Mouse (Mus musculus) stomach, embryonic 16.5 days (tissue): ENCODE measurements around the gene Atp1a1. TPM values are rescaled to one million over a fixed set of nuclear protein-coding genes. Genes with fewer than 3 reads are reported as not detected.

ENCODE experiments used
- ATAC-seq: fragments of 200-750 bp; cut with Nextera tagmentation; 2 replicates; pipeline ENCODE4 v1.8.0; 2017; ENCODE audit warnings: moderate number of reproducible peaks, moderate TSS enrichment; ENCODE audit not compliant: insufficient read depth, low FRiP score
- H3K27ac ChIP-seq: fragments of 300-500 bp; sonication (generic); 2 replicates; pipeline ENCODE4 v1.5.1; 2014; ENCODE audit warnings: low read length
- H3K27me3 ChIP-seq: fragments of 300-500 bp; sonication (generic); 2 replicates; pipeline ENCODE4 v1.6.1; 2014; ENCODE audit warnings: low read length, control low read depth, mixed read lengths; ENCODE audit not compliant: control insufficient read depth, insufficient read depth
- H3K36me3 ChIP-seq: fragments of 300-500 bp; sonication (generic); 2 replicates; pipeline ENCODE4 v1.6.1; 2014; ENCODE audit warnings: low read length; ENCODE audit not compliant: control insufficient read depth, insufficient read depth
- H3K4me1 ChIP-seq: fragments of 300-500 bp; sonication (generic); 2 replicates; pipeline ENCODE4 v1.6.1; 2014; ENCODE audit warnings: low read length, control low read depth, mixed read lengths; ENCODE audit not compliant: control insufficient read depth, insufficient read depth
- H3K4me2 ChIP-seq: fragments of 300-500 bp; sonication (generic); 2 replicates; pipeline ENCODE4 v1.6.1; 2014; ENCODE audit warnings: low read depth, low read length, mixed read lengths
- H3K4me3 ChIP-seq: fragments of 300-500 bp; sonication (generic); replicated peaks from 2 replicates; pipeline ENCODE4 v1.5.1; 2014; ENCODE audit warnings: mild to moderate bottlenecking, low read length
- H3K9ac ChIP-seq: fragments of 300-500 bp; sonication (generic); 2 replicates; pipeline ENCODE4 v1.6.1; 2014; ENCODE audit warnings: low read length
- H3K9me3 ChIP-seq: fragments of 300-500 bp; sonication (generic); replicated peaks from 2 replicates; pipeline ENCODE4 v1.6.1; 2016; ENCODE audit warnings: low read length, control low read depth; ENCODE audit not compliant: control insufficient read depth
- WGBS: fragments of 180-500 bp; shearing (Covaris S2); extraction: QIAGEN DNeasy Blood & Tissue Kit; methylation state at CpG from one replicate; pipeline ENCODE4 v1.1.7; 2014; 5-methylcytosine and 5-hydroxymethylcytosine counted together
- polyA plus RNA-seq: library from polyadenylated mRNA; unstranded; fragments of >200 nt; fragmentation: Nextera tagmentation; extraction: Ambion mirVana; gene quantifications from 2 replicates; pipeline ENCODE4 v1.2.1, GENCODE M21; 2015

The Atp1a1 gene
- polyA plus RNA-seq, 1 experiment from 2014 or later, result 158 TPM

DNA sequence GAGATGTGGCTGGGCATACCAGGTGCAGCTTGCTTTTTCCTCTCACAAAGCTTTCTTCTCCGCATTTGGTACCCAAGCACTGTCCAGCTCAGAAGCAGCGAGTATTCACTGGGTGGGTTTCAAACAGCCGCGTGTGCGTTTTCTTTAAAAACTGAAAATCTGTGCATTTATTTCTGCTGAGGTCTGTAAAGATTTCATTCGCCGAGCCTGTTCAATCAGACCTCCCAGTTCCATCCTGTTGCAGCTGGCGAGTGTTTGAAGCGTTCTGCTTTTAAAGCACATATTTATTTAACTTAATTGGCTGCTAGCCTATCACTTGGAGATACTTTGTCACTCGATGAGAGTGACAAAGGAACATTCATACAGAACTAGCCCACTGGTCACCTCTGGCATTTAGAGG is 73.6 kb downstream of the Atp1a1 start:
- ATAC-seq, result no peak
- no peaks in the 10 kb centered on the region for H3K9me3 ChIP-seq
- no peaks in the 10 kb centered on the region for H3K36me3 ChIP-seq
- no peak overlapping the region for H3K9ac ChIP-seq
- H3K4me1 ChIP-seq, result peaks cover 20% of the 10 kb centered on the region
- no peak overlapping the region for H3K27ac ChIP-seq
- H3K4me2 ChIP-seq, result no peak overlapping the region
- no peaks in the 10 kb centered on the region for H3K27me3 ChIP-seq
- WGBS, result 42% methylated on average over 10 of the region's 10 CpGs
- no peak overlapping the region for H3K4me3 ChIP-seq

DNA sequence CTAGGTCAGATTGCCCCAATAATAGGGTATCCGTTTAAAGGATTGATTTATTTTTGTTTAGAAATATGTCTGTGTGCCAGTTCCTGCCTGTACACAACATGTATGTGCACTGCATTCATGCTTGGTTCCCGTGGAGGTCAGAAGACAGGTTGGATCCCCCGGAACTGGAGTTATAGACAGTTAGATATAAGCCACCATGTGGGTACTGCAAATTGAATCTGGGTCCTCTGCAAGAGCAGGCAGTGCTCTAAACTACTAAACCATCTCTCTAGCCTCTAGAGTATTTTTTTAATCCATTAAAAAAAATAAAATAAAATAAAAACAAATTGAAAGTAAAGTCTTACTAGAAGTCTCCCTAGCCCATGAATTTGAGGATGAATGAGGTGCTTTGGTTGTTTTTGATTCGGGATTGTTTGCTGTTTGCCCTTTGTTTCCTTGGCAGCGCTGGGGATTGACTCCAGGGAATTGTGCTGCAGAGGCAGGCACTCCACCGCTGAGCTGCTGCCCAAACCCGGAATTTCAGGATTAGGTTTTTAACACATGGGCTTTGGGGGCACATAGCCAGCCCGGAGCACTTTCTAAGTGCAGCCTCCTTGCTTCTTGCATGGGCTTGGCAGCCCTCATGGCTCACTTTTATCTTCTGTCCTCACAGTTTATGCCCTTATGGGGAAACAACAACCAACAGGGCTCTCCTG is 75.4 kb downstream of the Atp1a1 start:
- WGBS, result 40% methylated on average over 8 of the region's 8 CpGs
- H3K9me3 ChIP-seq, result no peaks in the 10 kb centered on the region
- no peak overlapping the region for H3K4me3 ChIP-seq
- H3K4me1 ChIP-seq, result peaks cover 20% of the 10 kb centered on the region
- no peak overlapping the region for H3K9ac ChIP-seq
- no peak for ATAC-seq
- no peaks in the 10 kb centered on the region for H3K27me3 ChIP-seq
- H3K27ac ChIP-seq, result no peak overlapping the region
- H3K4me2 ChIP-seq, result no peak overlapping the region
- H3K36me3 ChIP-seq, result no peaks in the 10 kb centered on the region

DNA sequence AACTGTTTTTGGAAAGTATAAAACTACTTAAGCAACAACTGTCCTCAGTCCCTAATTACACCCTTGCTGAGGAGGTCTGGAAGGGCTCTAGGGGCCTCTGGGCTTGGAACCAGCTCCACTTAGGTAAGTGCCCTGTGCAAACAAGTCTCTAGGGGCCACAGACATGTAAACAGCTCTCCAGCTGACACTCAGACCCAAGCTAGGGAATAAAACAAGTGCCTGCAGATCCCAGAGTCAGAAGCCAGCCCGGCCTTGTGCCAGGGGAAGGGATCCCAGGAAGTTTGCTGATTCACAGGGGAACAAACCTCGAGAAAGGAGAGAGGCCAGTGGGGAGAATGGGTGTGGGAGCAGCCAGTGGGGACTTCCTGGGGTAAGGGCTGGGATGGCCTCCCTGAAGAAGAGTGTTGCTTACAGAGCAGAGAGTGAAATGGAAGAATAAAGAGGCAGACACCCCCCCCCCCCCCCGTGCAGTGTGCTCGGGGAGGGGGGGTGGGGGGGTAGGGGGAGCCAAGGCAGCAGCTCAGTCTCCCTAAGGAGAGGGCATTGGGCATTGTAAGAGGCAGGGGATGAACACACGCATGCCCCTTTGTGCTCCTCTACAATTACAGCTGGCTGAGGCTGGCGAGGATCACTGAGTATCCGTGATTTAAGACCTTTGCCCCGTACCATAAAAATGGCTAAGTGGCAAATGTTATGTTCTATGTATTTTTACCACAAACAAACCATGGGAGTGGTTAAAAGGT is 76.2 kb downstream of the Atp1a1 start:
- Histone ChIP-seq H3K4me1 (peaks cover 20% of the 10 kb centered on the region), H3K9ac (peak overlapping the region; percentile 6; the same call in 1 of the 2 replicates), H3K4me3 (no peak overlapping the region), H3K27ac (peak overlapping the region; percentile 73), H3K27me3 (no peaks in the 10 kb centered on the region), H3K9me3 (no peaks in the 10 kb centered on the region), H3K36me3 (no peaks in the 10 kb centered on the region), H3K4me2 (no peak overlapping the region)
- 35% methylated on average over 7 of the region's 8 CpGs for WGBS
- ATAC-seq, result peak; percentile 59

DNA sequence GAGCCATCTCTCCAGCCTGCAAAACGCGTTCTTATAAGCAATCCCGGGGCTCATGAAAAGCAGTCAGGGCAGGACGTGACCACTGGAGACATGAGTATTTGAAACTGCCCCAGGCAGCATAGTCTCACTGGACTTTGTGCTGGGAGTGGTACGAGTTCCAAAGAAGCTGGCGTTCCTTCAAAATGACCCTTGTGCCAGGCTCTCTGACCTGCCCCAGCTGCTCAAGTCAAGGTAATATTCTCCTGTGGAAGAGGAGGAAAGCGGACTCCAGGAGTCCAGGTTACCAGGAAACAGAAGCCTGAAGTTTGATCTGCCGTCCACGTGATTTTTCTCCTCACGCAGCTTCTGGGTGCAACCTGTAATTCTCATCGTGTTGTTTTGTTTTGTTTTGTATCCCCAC is 77.9 kb downstream of the Atp1a1 start:
- Histone ChIP-seq H3K4me1 (peaks cover 25% of the 10 kb centered on the region), H3K36me3 (no peaks in the 10 kb centered on the region), H3K27ac (peak overlapping the region; percentile 18; the same call in 1 of the 2 replicates), H3K4me2 (no peak overlapping the region), H3K27me3 (no peaks in the 10 kb centered on the region), H3K9ac (no peak overlapping the region), H3K9me3 (no peaks in the 10 kb centered on the region), H3K4me3 (no peak overlapping the region)
- 67% methylated on average over 11 of the region's 11 CpGs for WGBS
- ATAC-seq, result peak; percentile 71

Other genes starting within 250 kb of the Atp1a1 start
- gene Igsf3, start 227.6 kb downstream of the Atp1a1 start, polyA plus RNA-seq, result 35.3 and 36.7 TPM in 2 replicates
- gene Mab21l3, start 244.3 kb upstream of the Atp1a1 start, polyA plus RNA-seq, result 3.1 and 3.3 TPM in 2 replicates